In the genomic region with DNA sequence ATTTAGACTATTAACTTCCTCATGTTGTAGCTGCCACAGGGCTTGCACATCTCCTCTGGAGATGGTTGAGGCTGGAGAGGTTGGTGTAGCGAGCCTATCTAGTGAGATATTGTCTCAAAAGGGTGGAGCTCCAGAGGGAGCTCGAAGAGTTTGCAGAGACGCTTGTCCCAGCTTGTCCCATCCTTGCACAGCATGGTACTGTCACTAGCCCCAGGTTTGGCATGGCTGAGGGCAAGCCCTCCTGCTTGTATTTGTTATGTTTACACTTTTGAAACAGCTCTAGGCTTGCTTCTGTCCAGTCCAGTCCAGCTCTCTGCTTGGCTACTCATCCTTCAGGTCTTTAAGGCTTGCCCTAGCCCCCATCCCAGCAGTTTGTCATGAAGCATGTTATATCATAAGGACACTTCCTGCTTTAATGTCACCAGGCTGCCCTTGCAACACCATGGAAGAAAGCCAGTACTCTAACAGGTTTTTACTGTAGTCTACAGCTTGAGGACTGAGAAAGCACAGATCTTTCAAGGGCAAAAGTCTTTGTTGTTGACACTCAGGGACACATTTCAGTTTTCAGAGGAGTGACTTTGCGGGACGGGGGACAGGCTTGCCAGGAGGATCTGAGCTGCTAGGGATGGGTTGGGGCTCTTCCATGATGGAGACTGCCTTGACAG, we compare ENCODE assay signal across 1 mouse cellular context.
TF ChIP-seq lines count a peak whose summit lies in the region.

No protein-coding gene starts in this region.

TF ChIP-seq in MEL, 35 proteins besides CTCF, POLR2A, EP300 and RAD21 (continued from another document):
- TF ChIP-seq USF2 (IDR thresholded peaks at IDR 0.05; ENCODE audit: borderline replicate concordance in 1 of 2, insufficient read depth in 1 of 2, low read depth in 1 of 2, low read length in 2 of 2) (no peak), TCF12 (IDR thresholded peaks at IDR 0.05; ENCODE audit: low read depth, low read length) (no peak), RCOR1 (IDR thresholded peaks at IDR 0.05; ENCODE audit: low read depth, low read length) (no peak), ZNF384 (IDR thresholded peaks at IDR 0.05; ENCODE audit: low read depth, low read length) (no peak), SMC3 (IDR thresholded peaks at IDR 0.05; ENCODE audit: low read depth, low read length) (no peak), MAZ (IDR thresholded peaks at IDR 0.05; ENCODE audit: low read depth, low read length) (no peak), NELFE (IDR thresholded peaks at IDR 0.05; ENCODE audit: low read depth, low read length) (no peak), KAT2A (conservative IDR thresholded peaks at IDR 0.05; ENCODE audit: low read depth, low read length) (no peak), GATA1 (IDR thresholded peaks at IDR 0.05; ENCODE audit: low read depth, low read length) (no peak), MYC (IDR thresholded peaks at IDR 0.05; ENCODE audit: low read depth, low read length) (no peak), HCFC1 (IDR thresholded peaks at IDR 0.05; ENCODE audit: low read depth, low read length) (no peak), TAL1 (IDR thresholded peaks at IDR 0.05; ENCODE audit: low read length) (no peak), MAX (IDR thresholded peaks at IDR 0.05; ENCODE audit: low read length) (no peak)
